Mouse (Mus musculus) lung, postnatal 14 days (tissue): ENCODE measurements around the gene Pgc.

Experiments
- DNase-seq: peaks from one replicate; pipeline ENCODE4 v3.0.0; 2021

Gene Pgc

DNA sequence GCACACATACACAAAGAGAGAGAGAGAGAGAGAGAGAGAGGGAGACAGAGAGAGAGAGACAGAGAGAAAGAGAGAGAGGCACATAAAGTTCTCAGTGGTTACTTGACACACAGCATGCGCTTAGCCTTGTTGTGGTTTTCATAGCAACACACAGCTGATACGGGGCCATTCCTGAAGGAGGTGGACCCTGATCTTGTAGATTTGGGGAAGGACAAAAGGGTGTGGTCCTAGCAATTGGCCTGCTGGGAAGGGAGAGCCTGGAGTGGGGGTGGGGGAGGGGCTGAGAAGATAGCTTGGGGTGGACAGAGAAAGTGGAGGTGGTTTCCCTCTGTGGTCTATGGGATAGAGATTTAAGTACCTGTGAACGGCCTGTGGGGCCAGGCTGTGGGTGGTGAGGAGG, 16.6 kb upstream of the Pgc start:
- no peak for DNase-seq

DNA sequence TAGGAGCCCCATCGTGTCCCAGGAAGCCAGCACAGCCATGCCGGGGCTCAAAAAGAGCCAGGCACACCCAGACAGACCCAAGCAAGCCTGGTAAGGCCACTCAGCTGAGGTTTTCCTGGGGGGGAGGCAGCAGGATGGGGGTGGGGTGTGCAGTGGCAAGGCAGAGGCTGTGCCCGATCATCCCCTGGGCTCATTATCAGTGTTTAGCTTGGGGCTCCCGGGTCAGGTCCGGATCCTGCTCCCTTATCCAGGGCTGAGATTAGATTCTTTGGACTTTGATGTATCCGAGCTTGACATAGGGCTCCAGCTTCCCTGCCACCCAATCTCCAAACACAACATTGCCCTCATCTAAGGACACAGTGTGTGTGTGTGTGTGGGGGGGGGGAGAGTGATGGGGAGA, 14.8 kb upstream of the Pgc start:
- no peak for DNase-seq

DNA sequence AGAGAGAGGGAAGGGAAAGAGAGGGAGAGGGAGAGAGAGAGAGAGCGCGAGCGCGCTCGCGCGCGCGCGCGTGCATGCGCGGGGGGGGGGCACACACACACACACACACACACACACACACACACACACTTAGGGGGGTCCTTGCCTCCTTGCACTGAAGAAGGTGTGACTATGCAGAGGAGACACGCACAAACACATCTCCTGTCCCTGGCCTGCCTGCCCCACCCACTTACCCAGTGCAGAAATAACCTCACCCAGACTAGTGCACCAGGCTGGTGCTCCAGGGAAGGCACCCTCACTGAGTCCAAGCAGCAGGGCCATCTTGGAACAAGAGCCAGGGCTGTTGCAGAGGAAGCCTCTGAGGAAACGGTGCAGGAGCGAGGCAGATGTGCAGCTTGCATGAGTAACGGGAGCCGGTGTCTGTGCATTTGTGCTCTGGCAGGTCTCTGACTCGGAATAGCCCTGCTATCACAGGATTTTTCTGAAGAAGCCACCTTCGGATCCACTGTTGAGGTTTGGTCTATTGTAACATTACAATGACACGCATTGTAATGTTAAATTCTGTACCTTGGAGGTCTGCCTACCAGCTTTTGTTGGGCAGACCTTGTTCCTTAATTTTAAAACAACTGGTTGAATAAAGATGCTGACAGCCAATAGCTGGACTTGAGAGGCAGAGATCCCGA, 13.6 kb upstream of the Pgc start:
- DNase-seq, result no peak

DNA sequence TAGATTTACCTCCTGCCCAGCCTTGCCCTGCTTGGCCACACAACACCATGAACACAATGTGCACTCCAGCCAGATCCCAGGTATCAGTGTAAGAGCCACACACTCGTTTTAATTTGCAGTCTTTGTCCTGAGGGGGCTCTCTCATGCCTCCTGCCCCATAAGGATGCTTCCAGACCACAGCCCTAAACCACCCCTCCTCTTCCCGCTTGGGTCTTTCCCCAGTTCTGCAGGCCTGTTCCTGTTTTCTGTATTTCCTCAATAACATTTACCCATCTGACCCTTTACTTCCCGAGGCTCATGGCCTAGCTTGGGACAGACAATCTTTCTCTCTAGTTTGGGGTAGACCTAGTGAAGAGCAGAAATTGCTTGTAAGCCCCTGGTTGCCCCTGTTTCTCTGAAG, 11.6 kb upstream of the Pgc start:
- no peak for DNase-seq

DNA sequence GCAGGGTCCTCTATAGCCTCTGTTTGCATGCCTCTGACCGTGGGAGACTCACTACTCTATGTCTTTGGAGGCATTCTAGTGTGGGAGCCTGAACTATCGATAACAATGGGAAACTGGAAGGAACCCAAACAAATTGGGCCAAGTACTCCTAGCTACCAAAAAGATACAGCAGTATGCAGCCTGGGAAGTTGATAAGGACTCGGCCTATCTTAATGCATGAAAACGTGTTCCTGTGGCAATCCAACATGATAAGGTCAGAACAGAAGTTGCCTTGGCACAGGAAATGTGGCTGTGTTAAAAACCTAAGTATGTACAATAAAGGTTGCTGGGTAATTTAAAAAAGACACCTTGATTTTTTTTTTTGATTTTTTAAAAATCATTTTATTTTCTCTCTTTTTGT, 5.5 kb upstream of the Pgc start:
- DNase-seq, result no peak

- DNase-seq, result peak; percentile 37
Measured at GRCm38 (mm10) chr17:47730633-47731575, 4.3 kb downstream of the Pgc start.

DNA sequence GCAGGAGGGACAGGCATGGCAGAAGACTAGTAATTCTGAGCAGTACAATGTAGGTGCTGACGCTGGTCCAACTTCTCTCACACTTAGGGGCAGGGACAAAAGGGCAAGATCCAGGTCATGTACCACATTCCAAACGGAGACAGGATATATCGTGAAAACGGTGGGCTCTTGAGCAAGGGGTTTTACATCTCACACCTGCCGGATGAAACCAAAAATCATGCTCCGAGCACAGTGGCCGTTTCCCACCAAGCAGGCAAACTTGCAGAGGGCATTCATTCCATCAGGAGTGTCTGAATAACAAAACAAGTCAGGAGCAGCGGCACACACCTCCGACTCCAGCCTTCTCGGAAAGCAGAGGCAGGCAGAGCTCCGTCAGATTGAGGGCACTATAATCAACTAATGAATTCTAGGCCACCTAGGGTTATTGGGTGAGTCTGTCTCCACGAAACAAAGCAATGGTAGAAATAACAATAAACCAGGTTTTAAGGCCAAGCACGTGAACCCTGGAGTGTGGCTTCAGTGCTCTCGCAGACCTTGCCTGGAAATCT, 9.0 kb downstream of the Pgc start:
- no peak for DNase-seq

DNA sequence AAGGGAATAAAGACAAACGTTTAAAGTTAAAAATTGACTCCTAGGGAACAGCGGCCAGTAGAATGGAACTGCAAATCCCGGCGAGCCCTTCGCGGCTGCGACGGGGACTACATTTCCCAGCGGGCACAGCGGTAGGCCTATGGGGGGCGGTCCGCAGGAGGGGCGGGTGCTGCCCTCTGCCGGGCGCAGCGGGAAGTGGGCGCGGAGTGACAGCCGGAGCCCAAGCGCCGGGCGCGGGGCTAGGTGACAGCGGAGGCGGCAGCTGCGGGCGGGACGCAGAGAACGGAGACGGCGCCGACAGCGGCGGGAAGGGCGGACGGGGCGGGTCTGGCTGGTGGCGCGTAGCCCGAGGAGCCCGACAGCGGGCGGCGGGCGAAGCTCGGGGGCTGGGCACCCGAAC, 10.2 kb downstream of the Pgc start, which contains the start of gene Tfeb:
Gene Tfeb, plus strand, starts transcription at position 175 of the 400 bp plus-strand sequence.
- peak; percentile 99 for DNase-seq

- DNase-seq, result peak; percentile 90
Measured at GRCm38 (mm10) chr17:47737271-47738065, 10.8 kb downstream of the Pgc start.

DNA sequence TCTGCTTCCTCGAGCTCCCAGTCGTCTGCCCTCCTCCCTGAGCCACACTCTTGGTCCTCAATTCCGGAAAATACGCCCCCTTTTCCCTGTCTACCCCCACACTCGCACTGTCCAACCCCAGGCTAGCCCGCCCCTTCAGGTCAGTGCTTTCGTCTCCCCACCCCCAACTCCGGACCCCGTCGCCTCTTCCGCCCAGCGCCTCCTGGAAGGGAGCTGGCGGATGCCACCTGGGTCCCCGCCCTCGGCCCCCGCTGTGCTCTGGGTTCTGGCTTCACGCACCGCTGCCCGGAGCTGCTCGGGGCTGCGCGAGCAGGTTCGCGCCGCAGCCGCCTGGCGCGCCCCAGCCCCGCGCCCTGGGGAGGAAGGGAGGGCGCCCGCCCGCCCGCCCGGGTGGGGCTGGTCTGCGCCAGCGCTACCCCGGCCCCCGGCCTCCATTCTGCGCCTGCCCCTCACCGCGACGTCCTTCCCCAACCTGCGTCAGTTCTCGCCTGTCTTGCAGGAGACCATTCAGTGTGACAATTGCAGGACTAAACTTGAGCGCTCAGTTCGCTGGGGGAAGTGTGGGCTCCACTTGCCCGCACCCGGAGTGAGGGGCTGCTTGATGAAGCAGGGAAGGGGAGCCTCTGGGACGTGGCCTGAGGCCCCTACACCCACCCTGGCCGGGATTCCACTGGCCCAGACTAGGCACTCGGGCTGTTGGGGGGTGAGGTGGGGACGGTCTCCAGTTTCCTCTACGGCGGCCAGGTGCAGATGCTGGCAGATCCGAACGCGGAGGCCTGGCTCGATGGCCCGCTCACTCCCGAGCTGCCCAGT, 11.6 kb downstream of the Pgc start:
- DNase-seq, result peak; percentile 56

DNA sequence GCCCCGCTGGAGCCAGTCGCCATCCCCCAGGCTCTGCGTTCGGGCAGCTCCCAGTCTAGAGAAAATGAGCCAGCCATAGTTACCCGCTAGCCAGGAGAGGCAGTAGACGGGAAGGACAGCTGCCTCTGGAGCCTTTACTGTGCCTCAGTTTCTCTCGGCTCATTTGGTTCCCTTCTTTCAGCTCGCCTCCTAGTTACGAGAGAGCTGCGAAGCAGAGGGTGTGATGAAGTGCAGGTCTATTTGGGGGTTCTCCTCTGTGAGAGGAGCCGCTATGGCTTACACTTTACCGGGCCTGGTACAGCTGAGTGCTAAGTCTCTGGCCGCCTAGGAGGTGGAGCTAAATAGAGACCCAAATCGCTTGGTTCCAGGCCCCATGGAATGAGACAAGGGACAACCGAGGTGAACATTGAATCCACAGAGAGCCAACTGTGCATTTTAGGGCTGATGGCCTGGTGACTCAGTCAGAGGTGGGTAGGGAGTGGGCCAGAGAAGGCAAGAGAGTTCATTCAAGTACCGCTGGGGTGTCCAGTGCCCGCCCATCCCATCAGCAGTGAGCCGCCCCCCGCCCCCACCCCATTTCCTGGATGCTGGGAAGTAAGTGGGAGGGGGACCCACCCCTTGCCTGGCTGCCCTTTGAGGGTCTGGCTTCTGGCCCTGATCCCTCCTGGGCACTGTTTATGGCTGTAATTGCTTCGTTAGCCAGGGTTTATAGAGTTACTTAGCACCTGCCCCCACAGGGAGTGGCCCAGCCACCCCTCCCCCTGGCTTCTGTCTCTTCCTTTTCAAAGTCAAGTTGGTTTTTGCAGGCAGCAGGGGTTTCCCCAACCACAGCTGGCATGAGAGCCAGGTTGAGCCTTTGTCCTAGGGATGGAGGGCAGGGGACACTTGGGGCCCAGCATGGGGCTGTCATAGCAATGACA, 12.5 kb downstream of the Pgc start:
- DNase-seq, result no peak

DNA sequence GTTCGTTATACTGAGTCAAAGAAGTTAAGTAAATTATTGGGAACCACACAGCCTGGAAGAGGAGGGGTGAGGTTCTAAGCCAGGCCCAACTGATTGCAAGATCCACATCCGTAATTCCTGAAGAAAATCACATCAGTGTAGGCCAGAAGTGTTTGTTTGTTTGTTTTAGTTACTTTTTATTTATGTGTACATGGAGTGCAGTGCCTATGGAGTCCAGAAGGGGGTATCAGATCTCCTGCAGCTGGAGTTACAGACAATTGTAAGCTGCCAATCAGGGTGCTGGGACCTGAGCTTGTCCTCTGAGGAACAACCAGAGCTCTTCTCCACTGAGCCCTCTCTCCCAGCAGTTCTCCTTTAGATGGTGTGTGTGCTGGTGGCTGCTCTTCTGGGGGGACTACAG, 13.5 kb downstream of the Pgc start:
- DNase-seq, result no peak

DNA sequence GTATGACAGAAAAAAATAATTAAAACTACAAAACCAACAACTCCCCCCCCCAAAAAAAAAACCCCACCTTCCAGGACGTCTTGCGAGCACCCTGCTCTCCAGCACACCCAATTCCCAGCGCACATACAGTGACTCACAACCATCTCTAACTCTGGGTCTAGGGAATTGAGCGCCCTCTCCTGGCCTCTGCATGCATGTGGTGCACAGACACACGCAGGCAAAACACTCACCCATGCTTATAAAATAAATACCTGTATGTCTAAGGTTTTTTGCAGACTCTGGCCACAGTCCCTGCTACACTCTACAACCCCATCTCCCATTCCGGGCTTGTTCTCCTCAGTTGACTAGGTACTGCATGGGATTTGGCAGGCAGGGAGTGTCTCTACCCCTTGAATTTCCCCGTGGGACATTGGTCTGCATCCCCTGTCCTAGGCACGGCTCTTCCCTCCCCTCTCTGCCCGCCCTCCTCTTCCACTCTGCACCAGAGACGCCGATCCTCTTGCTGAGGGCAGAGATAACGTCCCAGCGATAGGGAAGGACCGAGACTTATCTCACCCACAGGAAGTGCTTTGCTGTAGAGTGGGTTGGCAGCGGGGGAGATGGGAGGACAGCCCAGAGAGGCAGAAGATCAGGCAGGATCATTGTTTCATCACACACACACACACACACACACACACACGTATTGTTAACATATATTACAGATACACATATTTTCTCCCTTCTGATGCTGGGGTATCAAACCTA, 16.5 kb downstream of the Pgc start:
- no peak for DNase-seq

DNA sequence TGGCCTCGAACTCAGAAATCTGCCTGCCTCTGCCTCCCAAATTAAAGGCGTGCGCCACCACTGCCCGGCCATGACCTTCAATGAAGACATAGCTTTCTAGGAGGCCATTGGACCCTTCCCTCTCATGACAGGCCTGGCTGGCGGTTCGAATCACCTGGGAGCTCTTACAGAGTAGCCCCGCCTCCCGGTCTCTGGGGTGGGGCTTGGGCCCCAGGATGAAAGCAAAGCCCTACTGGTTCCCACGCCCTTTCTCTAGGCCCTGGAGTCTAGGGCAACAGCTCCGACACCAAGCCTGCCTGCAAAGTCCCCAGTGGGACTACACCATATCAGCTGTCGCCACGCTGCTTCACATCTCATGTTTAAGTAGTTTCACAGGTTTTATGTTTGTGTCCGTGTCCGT, 17.4 kb downstream of the Pgc start:
- no peak for DNase-seq

DNA sequence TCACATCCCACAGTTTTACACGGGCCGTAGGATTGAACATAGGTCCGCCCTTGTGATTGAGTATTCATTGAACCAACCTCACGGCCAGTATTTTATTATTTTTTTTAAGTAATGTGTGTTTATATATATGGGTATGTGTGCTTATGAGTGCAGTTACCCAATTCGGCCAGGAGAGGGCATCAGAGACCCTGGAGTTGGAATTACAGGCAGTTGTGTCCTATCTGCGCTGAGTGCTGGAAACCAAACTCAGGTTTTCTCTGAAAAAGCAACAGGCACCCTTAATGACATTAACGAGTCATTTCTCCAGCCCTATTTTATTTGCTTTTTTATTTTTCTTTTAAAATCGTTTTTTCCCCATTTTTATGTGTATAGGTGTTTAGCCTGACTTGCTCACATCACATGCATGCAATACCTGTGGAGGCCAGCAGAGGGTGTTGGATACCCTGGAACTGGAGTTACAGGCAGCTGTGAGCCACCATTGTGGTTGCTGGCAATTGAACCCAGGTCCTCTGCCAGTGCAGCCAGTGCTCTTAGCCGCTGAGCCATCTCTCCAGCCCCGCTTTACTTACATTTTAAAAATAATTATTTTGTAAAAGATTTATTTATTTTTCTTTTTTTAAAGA, 18.2 kb downstream of the Pgc start:
- DNase-seq, result peak; percentile 39

DNA sequence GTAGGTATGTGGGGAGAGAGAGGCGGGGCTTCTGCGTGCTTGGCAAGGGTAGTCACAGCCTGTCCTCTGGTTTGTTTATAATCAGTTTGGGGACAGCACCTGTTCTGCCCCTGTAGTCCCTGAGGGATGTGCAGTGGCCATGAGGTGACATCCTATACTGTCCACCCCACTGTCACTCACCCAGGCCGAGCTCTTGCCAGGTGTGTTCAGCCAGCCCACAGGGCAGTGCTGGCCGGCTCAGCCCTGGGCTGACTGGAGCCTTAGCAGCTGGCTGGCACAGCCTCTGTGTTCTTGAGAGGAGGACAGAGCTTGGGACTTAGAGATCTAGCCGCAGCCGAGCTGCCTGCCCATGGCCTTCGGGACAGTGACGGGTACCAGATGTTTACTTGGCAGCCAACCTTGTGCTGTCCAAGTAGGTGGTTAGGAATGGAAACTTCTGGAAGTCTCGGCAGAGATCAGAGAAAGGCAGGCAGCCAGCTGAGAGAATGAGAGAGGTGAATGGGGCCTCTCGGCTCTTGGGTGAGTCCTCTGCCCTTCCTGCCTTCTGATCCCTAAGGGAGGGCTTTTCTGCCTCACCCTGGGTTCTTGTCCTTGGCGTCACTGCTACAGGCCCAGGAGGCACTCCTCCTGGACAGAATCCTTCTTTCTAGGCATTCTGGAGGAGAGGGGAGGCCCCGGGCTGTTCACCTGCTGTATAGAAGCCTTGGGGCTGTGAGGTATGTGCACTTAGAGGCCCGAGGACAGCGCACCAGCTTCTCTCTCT, 22.3 kb downstream of the Pgc start:
- peak; percentile 73 for DNase-seq

GRCm38 (mm10) chr17:47749626-47750025, 23.0 kb downstream of the Pgc start:
- no peak for DNase-seq

GRCm38 (mm10) chr17:47750101-47750500, 23.5 kb downstream of the Pgc start:
- no peak for DNase-seq

DNA sequence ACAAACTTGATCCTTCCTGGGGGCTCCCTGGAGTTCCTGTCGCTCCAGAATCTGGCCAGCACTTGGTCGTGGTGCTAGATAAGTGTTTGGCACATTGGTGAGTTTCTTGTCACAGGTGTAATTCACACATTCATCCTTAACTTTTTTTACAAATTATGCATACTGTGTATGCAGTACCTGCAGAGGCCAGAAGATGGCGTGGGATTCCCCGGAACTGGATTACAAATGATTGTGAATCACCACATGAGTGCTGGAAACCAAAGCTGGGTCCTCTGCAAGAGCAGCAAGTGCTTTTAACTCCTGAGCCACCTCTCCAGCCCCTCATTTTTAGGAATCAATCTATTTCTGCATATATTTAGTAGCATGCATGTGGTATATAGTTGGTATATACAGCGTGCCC, 25.2 kb downstream of the Pgc start:
- no peak for DNase-seq
